Mouse (Mus musculus): ENCODE measurements around the gene Shroom2. TPM values are rescaled to one million over a fixed set of nuclear protein-coding genes. Genes with fewer than 3 reads are reported as not detected.
"Not testable (repeated sequence)": the region's sequence is repeated elsewhere in the genome, so short reads cannot be mapped to it uniquely, and the experiment has no call there.

Shroom2 gene
- polyA plus RNA-seq, 1 experiment from 2014 or later, result 7.3 TPM

GRCm38 (mm10) chrX:152756293-152756692 lies 13.0 kb downstream of the Shroom2 start:
- H3K27me3 ChIP-seq, result no peaks in the 10 kb centered on the region
- 86% methylated on average over 5 of the region's 5 CpGs for WGBS
- H3K4me3 ChIP-seq, result no peak overlapping the region
- no peaks in the 10 kb centered on the region for H3K36me3 ChIP-seq
- H3K27ac ChIP-seq, result no peak overlapping the region
- H3K9ac ChIP-seq, result no peak overlapping the region
- H3K9me3 ChIP-seq, result no peaks in the 10 kb centered on the region
- no peak for ATAC-seq (ENCODE audit: borderline replicate concordance, extremely low read depth, low FRiP score, low TSS enrichment)
- H3K4me1 ChIP-seq, result no peaks in the 10 kb centered on the region
- no peak overlapping the region for H3K4me2 ChIP-seq

- H3K9me3 ChIP-seq, result no peaks in the 10 kb centered on the region
- ATAC-seq (ENCODE audit: borderline replicate concordance, extremely low read depth, low FRiP score, low TSS enrichment), result no peak
- no peak overlapping the region for H3K27ac ChIP-seq
- H3K27me3 ChIP-seq, result no peaks in the 10 kb centered on the region
- no peak overlapping the region for H3K9ac ChIP-seq
- no peaks in the 10 kb centered on the region for H3K36me3 ChIP-seq
- H3K4me3 ChIP-seq, result no peak overlapping the region
- H3K4me2 ChIP-seq, result no peak overlapping the region
- whole genome bisulfite sequencing, result 92% methylated on average over 1 of the region's 1 CpGs
- H3K4me1 ChIP-seq, result no peaks in the 10 kb centered on the region
Observed at GRCm38 (mm10) chrX:152755819-152756218, 13.4 kb downstream of the Shroom2 start.

- Histone ChIP-seq H3K9ac (no peak overlapping the region), H3K9me3 (no peaks in the 10 kb centered on the region), H3K27me3 (no peaks in the 10 kb centered on the region), H3K4me3 (no peak overlapping the region), H3K36me3 (no peaks in the 10 kb centered on the region), H3K4me1 (no peaks in the 10 kb centered on the region), H3K27ac (no peak overlapping the region), H3K4me2 (no peak overlapping the region)
- WGBS, result 57% methylated on average over 2 of the region's 2 CpGs
- ATAC-seq (ENCODE audit: borderline replicate concordance, extremely low read depth, low FRiP score, low TSS enrichment), result no peak
Observed at GRCm38 (mm10) chrX:152745925-152746324, 23.3 kb downstream of the Shroom2 start.

GRCm38 (mm10) chrX:152743642-152744041 lies 25.6 kb downstream of the Shroom2 start:
- Histone ChIP-seq H3K36me3 (no peaks in the 10 kb centered on the region), H3K4me1 (no peaks in the 10 kb centered on the region), H3K4me3 (no peak overlapping the region), H3K9me3 (no peaks in the 10 kb centered on the region), H3K27me3 (no peaks in the 10 kb centered on the region), H3K4me2 (no peak overlapping the region), H3K9ac (no peak overlapping the region), H3K27ac (0 out of 2 replicates have a peak overlapping the region, but pooled peaks have one; percentile 37)
- no peak for ATAC-seq (ENCODE audit: borderline replicate concordance, extremely low read depth, low FRiP score, low TSS enrichment)

- no peak for ATAC-seq (ENCODE audit: borderline replicate concordance, extremely low read depth, low FRiP score, low TSS enrichment)
Observed at GRCm38 (mm10) chrX:152738759-152739368, 30.4 kb downstream of the Shroom2 start.

GRCm38 (mm10) chrX:152738191-152738590 lies 31.1 kb downstream of the Shroom2 start:
- WGBS, result 56% methylated on average over 2 of the region's 2 CpGs
- peak overlapping the region; percentile 37; the same call in 1 of the 2 replicates for H3K27ac ChIP-seq
- H3K9me3 ChIP-seq, result no peaks in the 10 kb centered on the region
- no peak overlapping the region for H3K4me2 ChIP-seq
- H3K4me1 ChIP-seq, result no peaks in the 10 kb centered on the region
- H3K27me3 ChIP-seq, result 0 out of 2 replicates have a peak, but pooled peaks cover 3% of the 10 kb centered on the region
- H3K4me3 ChIP-seq, result no peak overlapping the region
- H3K36me3 ChIP-seq, result no peaks in the 10 kb centered on the region
- H3K9ac ChIP-seq, result no peak overlapping the region
- ATAC-seq (ENCODE audit: borderline replicate concordance, extremely low read depth, low FRiP score, low TSS enrichment), result no peak; the same call in 1 of the 2 replicates

More at GRCm38 (mm10) chrX:152738759-152739368, 30.4 kb downstream of the Shroom2 start:
- WGBS, result 44% methylated on average over 4 of the region's 4 CpGs
- Histone ChIP-seq H3K9ac (no peak overlapping the region), H3K4me1 (no peaks in the 10 kb centered on the region), H3K27me3 (0 out of 2 replicates have a peak, but pooled peaks cover 3% of the 10 kb centered on the region), H3K27ac (peak overlapping the region; percentile 41; the same call in 1 of the 2 replicates), H3K9me3 (no peaks in the 10 kb centered on the region), H3K36me3 (no peaks in the 10 kb centered on the region), H3K4me3 (no peak overlapping the region), H3K4me2 (no peak overlapping the region)

GRCm38 (mm10) chrX:152735283-152735682 lies 34.0 kb downstream of the Shroom2 start:
- no peak overlapping the region for H3K9ac ChIP-seq
- H3K4me2 ChIP-seq, result no peak overlapping the region
- no peaks in the 10 kb centered on the region for H3K9me3 ChIP-seq
- no peaks in the 10 kb centered on the region for H3K4me1 ChIP-seq
- no peak overlapping the region for H3K27ac ChIP-seq
- 0 out of 2 replicates have a peak, but pooled peaks cover 3% of the 10 kb centered on the region for H3K27me3 ChIP-seq
- no peak for ATAC-seq (ENCODE audit: borderline replicate concordance, extremely low read depth, low FRiP score, low TSS enrichment)
- no peak overlapping the region for H3K4me3 ChIP-seq
- H3K36me3 ChIP-seq, result no peaks in the 10 kb centered on the region

- H3K4me1 ChIP-seq, result no peaks in the 10 kb centered on the region
- H3K4me3 ChIP-seq, result no peak overlapping the region
- no peak overlapping the region for H3K4me2 ChIP-seq
- no peaks in the 10 kb centered on the region for H3K36me3 ChIP-seq
- H3K9ac ChIP-seq, result no peak overlapping the region
- no peaks in the 10 kb centered on the region for H3K27me3 ChIP-seq
- H3K9me3 ChIP-seq, result no peaks in the 10 kb centered on the region
- no peak overlapping the region for H3K27ac ChIP-seq
- no peak for ATAC-seq (ENCODE audit: borderline replicate concordance, extremely low read depth, low FRiP score, low TSS enrichment)
Observed at GRCm38 (mm10) chrX:152716693-152717092, 52.6 kb downstream of the Shroom2 start.

- H3K27me3 ChIP-seq; H3K36me3 ChIP-seq; H3K27ac ChIP-seq; ATAC-seq (ENCODE audit: borderline replicate concordance, extremely low read depth, low FRiP score, low TSS enrichment); H3K9me3 ChIP-seq; H3K4me1 ChIP-seq; H3K9ac ChIP-seq; H3K4me3 ChIP-seq; H3K4me2 ChIP-seq: not testable (repeated sequence)
- WGBS, result 21% methylated on average over 2 of the region's 2 CpGs
Observed at GRCm38 (mm10) chrX:152710715-152711114, 58.5 kb downstream of the Shroom2 start.

- H3K27me3 ChIP-seq, result peaks cover 8% of the 10 kb centered on the region; the same call in 1 of the 2 replicates
- no peak overlapping the region for H3K27ac ChIP-seq
- no peak for ATAC-seq (ENCODE audit: borderline replicate concordance, extremely low read depth, low FRiP score, low TSS enrichment)
- H3K9ac ChIP-seq, result no peak overlapping the region
- H3K4me2 ChIP-seq, result no peak overlapping the region
- H3K4me1 ChIP-seq, result no peaks in the 10 kb centered on the region
- WGBS, result 39% methylated on average over 4 of the region's 4 CpGs
- H3K9me3 ChIP-seq, result no peaks in the 10 kb centered on the region
- no peak overlapping the region for H3K4me3 ChIP-seq
- no peaks in the 10 kb centered on the region for H3K36me3 ChIP-seq
Observed at GRCm38 (mm10) chrX:152708359-152708758, 60.9 kb downstream of the Shroom2 start.

- Histone ChIP-seq H3K4me3 (no peak overlapping the region), H3K4me2 (no peak overlapping the region), H3K9ac (no peak overlapping the region), H3K36me3 (no peaks in the 10 kb centered on the region), H3K27me3 (peaks cover 8% of the 10 kb centered on the region; the same call in 1 of the 2 replicates), H3K9me3 (no peaks in the 10 kb centered on the region), H3K4me1 (no peaks in the 10 kb centered on the region), H3K27ac (no peak overlapping the region)
- 22% methylated on average over 3 of the region's 3 CpGs for WGBS
- peak; percentile 42; the same call in 1 of the 2 replicates for ATAC-seq (ENCODE audit: borderline replicate concordance, extremely low read depth, low FRiP score, low TSS enrichment)
Observed at GRCm38 (mm10) chrX:152705397-152705796, 63.9 kb downstream of the Shroom2 start.

GRCm38 (mm10) chrX:152703624-152704023 lies 65.6 kb downstream of the Shroom2 start:
- Histone ChIP-seq H3K4me1 (no peaks in the 10 kb centered on the region), H3K4me3 (no peak overlapping the region), H3K27me3 (peaks cover 3% of the 10 kb centered on the region; the same call in 1 of the 2 replicates), H3K9ac (no peak overlapping the region), H3K9me3 (no peaks in the 10 kb centered on the region), H3K27ac (no peak overlapping the region), H3K4me2 (no peak overlapping the region), H3K36me3 (no peaks in the 10 kb centered on the region)
- WGBS, result 45% methylated on average over 1 of the region's 1 CpGs
- ATAC-seq (ENCODE audit: borderline replicate concordance, extremely low read depth, low FRiP score, low TSS enrichment), result no peak
